Mouse (Mus musculus): ENCODE measurements around the gene Vps37b.

Vps37b gene

DNA sequence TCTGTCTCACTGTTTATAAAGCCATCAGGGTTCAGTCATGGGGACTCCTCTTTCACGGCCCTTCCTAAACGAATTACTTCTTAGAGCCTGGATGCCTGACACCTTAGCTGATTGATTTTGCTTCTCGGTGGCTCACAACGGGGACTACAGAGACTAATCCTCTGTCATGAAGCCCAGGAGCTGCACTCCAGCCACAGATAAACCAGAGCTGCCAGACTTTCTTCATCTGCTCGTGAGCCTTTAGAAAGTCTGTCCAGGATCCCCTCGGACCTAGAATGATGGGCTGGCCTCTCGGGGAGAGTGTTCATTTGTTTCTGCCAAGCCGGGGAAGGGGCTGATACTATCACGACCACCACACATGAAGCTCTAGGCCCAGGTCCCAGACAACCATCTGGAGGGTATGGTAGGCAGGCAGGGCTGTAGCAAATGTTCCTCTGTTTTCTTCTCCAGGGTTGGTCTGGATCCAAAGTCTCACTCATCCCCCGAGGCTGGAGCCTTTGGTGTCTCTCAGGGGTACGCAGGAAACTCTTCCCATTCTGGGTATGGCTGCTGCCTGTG, 13.5 kb upstream of the Vps37b start:
- DNase-seq: no peak

DNA sequence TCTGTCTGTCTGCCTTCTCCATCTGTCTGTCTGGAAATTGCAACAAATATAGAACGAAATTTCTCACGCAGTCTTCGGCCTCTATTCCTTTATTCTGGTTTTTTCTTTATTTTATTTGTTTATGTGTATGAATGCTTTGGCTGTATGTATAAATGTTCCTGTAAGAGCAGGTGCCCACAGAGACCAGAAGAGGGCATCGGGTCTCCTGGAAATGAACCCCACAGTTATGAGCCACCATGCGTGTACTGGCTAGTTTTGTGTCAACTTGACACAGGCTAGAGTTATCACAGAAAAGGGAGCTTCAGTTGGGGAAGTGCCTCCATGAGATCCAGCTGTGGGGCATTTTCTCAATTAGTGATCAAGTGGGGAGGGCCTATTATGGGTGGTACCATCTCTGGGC, 11.9 kb upstream of the Vps37b start:
- DNase-seq: no peak

DNA sequence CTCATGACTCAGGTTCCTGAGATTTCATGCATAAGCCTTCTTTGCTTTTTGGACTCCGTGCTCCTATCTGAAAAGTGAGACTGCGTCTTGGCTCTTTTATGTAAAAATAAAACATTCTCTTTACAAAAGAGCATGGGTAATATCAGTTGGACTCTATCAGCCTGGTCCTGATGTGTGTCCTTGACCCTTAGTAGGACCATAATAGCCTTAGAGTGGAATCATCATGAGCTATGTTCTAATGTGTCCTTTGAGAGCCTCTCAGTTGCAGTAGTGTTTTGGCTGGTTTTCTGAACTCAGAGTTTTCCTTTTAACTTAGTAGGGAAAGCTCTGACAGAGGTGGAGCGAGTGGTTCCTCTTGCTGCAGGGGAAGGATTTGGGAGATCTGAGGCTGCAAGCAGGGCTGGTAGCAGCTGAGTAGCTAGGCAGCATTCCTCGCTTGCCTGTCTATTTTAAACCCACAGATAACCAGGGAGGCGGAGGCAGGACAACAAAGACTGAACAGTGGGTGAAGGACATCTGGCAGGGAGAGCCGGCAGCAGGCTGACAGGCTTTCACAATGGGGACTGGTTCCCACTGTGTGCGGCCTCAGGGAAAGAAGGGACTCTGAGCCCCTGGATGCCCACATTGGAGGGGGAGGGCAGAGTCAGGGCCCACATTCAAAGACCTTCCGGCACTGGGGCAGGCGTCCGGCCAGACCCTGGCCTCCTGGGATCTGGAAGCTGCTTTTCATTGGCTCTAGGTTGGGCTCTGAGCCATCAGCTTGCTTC, 11.3 kb upstream of the Vps37b start:
- no peak for DNase-seq

DNA sequence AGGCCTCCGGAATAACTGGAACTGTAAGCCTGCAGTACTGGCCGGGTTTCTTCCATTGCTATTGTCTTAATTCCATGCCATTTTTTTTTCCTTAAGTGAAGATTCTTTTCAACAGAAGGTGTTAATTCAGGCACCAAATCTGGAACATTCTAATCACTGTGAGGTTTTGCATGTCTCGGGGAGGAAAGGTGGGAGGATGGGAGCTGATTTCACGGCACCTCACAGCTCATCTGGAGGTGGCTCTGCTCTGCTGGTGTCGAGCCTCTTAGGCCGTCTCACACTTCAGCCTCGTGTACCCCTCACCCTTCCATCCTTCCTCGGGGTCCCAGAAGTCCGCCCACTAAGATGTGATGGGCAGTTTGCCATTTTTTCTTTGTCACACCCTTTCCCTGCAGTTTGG, 9.0 kb upstream of the Vps37b start:
- DNase-seq: no peak

DNA sequence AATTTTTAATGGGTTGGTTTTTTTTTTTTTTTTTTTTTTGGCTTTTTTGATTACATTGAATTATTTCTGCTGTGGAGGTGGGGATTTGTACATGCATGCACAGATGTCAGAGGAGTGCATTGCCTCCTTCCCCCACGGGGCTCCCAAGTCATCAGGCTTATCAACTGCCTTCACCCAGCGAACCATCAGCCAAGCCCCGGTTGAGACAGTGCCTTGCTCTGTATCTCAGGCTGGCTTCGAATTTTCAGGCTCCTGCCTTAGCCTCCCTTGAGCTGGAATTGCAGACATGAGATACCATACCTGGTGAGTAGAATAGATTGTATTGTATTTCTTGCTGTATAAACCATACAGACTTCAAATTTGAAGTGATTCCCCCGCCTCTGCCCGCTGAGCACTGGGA, 7.5 kb upstream of the Vps37b start:
- no peak for DNase-seq

DNA sequence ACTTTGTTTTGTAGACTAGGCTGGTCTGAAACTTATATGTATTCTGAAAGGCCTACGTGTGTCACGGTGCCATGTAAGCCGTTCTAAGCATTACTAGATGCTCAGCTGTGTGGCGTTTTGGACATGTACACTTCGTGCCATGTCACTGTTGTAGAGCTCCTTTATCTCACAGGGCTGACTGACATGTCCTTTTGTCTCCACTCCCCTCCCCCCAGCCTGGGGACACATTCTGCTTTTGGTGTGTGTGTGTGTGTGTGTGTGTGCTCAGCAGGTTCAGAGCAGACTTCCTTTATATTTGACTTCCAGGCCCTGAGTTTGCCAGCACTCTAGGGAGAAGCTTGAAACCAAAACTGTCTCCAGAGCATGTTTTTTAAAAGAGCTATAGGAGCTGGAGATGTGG, 4.8 kb upstream of the Vps37b start:
- DNase-seq: no peak

DNA sequence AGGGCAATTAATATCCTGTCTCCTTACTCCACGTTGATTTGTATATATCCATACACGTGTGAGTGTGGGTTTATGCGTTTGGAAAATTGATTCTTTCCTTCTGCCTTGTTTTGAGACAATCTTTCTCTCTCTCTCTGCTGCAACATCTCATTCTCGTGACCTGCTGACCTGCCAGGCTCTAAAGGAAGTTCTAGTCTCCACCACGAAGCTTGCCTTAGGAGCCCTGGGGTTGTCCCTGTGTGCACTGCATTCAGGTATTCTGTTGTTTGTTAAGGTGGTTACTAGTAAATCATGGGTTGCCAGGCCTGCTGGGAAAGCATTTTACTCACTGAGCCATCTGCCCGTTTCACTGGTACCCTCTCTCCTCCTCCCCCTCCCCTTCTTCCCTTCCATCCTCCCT, 4.3 kb upstream of the Vps37b start:
- no peak for DNase-seq

DNA sequence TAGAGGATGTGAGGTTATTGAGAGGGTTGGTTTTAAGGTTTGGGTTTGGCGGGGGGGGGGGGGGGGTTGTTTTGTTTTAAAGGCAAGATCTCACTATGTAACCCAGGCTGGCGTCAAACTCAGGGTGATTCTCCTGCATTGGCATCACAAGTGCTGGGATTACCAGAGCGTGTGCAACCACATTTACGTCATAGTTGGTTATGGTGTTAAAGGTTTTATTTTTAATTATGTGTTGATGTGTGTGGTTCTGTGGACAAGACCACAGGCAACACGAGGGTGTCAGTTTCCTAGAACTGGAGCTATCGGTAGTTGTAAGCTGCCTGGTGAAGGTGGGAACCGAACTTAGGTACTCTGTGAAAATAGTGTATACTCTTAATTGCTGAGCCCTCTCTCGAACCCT, 3.7 kb upstream of the Vps37b start:
- DNase-seq: no peak

DNA sequence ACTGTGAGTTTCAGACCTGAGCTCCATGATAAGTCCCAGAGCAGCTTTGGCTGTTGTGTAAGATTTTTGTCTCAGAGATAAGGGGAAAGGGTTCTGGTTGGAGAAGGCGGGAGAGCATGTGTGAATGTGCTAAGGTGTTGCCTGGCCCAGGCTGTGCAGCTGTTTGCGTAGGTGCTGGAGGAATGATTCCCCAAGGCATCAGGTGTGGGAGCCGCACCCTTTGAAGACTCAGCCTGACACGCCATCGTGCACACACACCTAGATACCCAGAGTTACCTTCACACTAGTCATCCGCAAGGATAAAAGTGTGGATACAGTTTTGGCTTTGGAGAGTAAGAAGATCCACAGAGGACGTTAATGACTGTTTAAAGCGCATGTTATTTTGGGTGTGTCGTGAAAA, 3.3 kb upstream of the Vps37b start:
- no peak for DNase-seq

DNA sequence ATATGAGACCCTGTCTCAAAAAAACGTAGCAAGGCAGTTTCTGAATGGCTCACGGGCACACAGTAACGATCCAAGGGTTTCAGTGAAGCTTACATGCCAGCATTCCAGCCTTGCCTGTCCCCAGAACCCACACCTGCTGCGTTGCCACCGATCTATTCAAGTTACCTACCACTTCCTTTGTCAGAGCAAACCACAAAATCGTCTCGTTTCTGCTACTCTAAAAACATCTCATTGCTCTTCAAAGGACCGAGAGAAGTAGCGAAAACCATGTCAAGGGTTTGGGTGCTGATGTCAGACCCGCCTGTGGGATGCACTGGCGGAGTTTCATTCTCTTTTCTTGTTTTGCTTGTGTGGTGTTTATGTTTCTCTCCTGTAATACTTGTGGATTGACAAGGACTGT, 2.4 kb upstream of the Vps37b start:
- no peak for DNase-seq

DNA sequence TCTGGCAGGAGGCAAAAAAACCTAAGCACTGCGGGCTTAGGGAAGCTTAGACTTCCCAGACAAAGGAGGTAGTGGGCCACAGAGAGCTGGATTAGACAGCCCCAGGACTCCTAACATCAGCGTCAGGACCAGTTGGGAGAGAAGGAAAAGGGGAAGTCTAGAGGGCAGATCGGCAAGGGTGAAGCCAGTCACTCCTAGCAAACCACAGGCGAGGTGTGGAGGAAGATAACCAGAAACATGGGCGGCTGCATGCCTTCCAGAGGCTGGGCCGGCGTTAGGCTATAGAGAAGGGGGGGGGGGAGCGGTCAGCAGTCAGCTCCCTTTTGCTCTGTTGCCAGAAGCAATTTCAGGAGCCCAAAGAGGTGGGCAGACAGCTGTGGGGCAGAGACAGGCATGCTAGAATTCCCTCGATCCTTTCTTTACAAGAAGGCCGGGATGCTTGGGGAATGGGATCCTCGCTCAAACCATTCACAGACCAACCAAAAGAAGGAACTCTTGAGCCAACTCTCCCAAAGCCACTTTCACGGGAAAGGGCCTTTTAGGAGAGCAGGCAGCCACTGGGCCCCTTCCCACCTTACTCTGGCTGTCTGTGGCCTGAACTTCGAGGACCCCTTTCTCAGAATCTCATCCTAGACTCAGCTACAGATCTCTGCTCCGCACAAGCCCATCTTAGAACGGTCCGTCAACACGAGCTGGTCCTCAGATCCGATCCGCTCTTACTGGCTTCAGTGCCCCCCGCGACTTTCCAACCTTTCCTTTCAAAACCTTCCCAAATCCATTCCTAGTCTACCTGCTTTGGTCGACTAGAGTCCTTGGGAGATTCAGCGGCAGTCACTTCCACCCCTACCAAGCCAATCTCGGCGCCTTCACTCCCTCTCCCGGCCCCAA, 758 bp downstream of the Vps37b start:
- no peak for DNase-seq

DNA sequence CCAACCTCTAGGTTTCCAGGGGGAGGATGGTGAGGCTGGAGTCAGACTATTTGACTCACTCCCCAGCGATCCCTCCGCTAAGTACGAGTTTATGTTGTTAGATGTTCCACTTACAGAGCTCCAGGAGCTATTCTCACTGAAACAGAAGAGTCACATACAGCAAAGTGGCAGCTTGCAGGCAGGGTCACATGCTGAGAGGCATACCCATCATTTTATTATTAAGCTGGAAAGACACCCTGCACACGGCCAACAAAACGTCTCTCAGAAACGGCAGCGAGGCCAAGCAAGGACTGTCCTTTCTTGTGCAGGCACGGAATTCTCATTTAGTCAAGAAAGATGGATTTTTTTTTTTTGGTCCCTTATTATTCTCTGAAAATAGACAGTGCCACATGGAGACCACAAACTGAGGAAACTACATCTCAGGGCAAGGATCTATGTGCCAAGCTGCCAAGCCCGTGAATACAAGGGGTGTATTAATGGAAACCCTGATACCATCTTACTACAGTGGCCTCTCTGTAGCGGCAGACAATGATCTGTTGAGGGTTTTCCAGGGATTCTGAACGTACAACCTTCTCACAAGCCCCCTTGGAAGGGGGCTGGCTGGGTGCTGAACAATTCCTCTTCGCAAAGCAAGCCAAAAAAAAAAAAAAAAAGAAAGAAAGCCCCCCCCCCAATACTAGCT, 1.5 kb downstream of the Vps37b start:
- DNase-seq: no peak

DNA sequence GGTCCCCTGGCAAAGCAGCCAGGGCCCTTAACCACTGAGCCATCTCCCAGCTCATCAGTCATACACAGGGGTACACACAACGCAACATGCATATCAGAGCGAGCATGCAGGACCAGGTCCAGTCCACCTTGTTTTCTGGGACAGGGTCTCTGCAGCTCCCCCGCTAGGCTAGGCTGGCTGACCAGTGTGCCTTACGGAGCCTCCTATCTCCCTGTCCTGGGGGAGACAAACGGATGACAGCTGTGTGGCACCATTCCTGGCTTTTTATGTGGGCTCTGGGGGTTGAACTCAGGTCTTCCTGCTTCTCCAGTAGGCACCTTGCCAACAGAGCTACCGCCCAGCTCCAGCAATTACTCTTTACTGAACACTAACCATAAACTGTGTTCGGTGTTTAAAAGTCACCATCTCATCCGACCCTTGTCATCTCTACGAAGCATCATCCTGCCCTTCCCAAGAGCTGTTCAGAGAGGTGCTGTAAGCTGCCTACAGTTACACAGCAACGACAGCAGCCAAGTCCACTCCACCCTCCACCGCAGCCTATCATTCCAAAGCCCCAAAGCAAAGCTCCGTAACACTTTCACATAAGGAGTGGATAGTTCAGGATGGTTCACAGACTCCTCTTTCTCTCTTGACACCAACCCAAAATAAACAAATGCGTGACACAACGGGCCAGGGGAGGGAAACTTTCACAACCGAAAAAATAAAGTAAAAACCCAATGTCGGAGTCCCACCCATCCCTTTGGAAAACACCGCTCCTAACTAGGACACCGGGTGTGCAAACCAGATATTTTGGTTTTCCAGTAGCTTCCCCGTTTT, 2.6 kb downstream of the Vps37b start:
- DNase-seq: no peak

DNA sequence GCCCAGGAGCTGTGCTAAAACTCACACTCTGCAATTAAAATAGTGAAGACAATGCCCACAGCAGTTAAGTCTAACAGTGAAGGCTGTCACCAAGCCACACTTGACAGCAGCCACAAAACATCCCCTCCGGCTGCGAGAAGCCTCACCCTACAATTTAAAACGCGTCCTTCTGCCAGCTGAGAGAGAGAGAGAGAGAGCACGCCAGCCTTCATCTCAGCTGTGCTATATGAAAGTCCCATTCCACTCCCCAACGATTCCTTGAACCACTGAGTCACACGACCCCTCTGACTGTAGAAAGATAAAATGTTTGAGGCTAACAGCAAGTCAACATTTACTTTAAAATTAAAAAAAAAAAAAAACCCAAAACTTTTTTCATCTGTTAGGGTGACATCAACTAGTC, 3.4 kb downstream of the Vps37b start:
- DNase-seq: no peak

DNA sequence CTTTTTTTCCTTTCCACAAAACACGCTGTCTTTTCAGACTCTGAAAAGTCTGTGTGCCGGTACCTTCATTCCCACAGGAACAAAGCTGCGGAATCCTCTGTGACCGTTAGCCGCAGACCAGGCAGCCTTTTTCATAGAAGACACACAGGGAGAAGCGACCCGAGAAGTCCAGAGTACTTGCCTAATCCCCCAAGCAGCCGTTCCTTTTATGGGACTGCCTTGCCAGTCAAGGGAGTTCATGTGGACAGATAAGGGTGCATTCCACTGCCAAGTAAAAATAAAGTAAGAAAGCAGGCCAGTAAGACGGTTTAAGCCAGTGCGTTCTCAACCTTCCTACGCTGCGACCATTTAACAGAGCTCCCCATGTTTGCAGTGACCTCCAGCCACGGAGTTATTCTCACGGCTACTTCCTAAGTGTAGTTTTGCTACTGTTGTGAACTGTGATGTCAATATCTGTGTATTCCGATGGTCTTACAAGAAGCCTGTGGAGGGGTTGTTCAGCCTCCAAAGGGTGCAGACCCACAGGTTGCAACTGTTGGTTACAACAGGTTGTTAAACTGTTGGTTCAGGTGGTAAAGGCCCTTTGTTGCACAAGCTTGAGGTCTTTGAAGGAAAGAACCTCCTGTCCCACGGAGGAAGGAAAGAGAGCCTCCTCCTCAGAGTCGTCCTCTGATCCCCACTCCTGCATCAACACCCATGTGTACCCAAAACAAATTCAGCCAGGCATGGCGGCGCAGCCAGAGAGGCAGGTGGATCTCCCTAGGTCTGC, 4.2 kb downstream of the Vps37b start:
- DNase-seq: no peak

DNA sequence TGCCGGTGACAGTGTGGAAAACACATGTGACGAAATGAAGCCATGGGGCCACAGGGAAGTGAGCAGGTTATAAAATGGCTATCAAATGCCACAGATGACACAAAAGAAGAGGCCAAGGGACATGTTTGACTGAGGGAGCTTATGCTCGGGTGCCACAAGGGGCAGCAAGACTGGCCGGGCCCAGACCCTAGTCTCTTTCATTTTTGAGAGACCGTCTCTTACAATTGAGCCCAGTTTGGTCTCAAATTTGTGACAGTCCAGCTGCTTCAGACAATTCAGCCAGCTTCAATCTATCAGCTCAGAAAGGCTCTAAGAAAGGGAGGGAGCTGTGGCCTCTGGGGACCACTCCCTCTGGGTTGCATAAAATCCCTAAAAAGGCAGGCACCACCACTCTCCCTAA, 5.5 kb downstream of the Vps37b start:
- no peak for DNase-seq

DNA sequence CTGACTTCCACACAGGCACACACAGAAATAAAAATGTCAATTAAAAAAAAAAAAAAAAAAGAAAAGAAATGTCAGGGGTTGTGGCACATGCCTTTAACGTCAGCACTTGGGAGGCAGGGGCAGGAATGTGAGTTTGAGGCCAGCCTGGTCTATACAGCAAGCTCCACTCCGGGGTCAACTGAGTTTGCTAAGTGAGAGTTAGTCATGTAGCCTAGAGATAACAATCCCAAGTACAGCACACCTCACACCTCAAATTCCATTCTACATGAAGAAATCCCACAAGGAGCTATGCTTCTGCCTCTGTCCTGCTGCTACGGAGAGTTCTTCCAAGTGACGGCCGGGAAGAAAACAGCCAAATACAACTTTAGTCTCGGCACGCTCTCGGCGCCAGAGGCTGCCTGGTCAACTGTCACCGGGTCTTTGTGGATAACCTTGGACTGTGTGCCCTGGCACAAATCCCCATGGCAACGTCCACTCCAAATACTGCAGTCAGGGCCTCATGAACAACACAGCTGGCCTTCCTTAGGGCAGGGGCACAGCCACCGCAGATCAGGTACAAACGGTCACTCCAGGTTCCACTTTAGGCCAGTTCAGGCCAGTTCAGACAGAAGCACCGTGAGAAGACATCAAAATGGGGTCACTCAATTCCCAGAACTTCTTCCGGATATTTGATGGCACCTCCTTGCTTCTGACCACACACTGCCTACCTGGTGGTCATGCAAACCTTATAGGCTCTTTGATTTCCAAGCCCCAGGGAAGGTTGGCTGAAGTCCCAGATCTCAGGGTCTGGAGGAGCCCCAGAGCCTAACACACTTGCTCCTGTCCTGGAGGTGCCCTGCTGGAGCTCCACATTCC, 6.3 kb downstream of the Vps37b start:
- peak; percentile 50 to 65 for DNase-seq

DNA sequence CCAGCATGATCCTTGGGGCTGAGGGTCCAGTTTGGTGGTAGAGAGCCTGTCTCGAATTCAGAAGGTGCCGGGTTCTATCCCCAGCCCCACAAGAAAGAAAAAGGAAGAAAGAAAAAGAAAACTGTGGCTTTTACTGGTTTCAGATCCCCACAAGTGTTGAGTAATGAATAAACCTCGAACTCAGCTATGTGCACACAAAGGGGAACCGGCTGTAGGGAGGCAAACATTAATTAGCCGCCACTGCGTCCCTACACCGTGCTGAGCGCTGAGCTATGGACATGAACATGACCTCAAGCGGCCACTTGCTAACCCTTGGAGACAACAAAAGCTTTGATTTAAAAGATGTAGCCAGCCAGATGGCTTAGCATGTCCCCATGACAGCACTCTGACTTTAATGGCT, 6.9 kb downstream of the Vps37b start:
- no peak for DNase-seq

DNA sequence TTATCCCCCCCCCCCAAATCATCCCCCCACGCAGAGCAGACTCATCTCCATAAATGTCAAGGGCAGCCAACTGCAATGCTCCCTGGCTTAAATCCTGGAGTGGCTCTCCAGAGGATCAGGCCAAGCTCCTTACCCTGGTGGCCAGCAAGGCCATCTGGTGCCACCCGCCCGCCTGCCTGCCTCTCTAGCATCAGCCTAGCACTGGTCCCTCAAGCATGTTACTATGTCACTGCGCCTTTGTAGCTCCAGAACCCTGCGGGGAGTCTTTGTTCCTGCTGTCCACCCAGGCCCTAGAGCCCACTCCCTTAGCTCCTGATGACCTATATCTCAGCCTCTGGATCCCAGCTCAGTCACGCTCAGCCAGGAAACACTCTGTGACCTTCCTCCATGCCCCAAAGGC, 7.4 kb downstream of the Vps37b start:
- no peak for DNase-seq

DNA sequence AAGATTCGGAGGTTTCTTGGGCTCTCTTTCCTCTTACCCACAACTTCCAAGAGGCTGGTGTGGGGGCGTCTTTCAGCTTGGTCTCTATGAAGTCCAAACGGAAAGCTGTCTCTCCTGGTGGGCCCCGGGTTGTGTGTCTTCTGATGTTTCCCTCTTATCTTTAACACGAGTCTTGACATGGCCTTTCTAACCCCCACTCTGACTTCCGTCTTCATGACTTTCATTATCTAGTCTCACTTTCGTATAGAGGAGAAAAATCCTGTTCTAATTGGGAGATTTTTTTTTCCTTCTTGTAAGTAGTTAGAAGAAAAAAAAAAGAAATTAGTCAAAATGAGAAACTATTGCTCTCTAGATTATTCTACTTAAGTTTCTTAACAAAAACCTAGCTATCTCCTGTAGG, 9.7 kb downstream of the Vps37b start:
- no peak for DNase-seq

DNA sequence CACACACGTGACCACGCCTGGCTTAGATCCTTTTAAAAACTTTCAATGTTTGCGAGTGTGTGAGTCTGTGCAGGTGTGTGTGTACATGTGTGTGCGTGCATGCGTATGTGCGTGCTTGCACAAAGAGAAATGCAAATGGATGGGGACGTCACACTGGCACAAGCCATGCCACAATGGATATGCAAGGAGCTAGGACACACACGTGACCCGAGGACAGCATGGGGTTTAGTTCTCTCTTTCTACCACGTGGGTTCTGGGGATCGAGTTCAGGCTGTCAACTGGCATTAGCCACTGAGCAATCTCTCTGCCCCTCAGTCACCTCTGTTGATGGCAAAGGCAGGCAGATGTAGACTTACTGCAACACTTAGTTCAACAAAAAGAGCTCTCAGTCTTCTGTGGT, 10.4 kb downstream of the Vps37b start:
- no peak for DNase-seq
